Mouse (Mus musculus): ENCODE measurements around the gene 2900011O08Rik.
"Not testable (repeated sequence)": the region's sequence is repeated elsewhere in the genome, so short reads cannot be mapped to it uniquely, and the experiment has no call there.

Gene 2900011O08Rik

DNA sequence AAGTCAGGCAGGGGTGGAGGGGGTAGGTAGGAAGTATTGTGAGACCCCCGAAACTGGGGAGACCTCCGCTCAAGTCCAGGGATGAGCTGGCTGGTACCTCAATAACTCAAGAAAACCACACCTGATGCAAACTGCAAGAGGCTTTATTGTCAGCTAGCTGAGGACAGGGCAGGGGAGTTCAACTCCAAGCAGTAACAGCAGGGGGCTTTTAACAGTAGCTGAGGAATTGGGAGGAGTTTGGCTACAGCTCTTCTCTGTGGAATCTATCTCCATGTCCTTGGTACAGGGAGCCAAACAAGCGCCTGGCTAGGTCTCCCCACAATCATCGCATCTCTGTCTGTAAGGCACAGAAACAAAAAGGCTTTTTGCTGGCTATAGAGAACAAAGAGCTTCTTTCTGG, 80.2 kb downstream of the 2900011O08Rik start:
- not testable (repeated sequence) for DNase-seq (ENCODE audit: low spot score)

DNA sequence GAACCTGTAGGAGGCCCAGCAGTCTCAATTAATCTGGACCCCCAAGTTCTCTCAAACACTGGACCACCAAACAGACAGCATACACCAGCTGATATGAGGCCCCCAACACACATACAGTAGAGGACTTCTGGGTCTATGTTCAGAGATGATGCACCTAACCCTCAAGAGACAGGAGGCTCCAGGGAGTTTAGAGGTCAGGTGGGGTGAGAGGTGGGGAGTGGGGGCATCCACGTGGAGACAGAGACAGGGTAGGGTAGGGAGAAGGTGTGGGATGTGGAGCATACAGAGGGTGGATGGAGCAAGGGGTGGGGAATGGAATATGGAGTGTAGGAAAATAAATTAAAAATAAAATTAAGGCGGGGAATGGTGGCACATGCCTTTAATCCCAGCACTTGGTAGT, 82.3 kb downstream of the 2900011O08Rik start:
- not testable (repeated sequence) for DNase-seq (ENCODE audit: low spot score)

GRCm38 (mm10) chr16:14070471-14071169, 84.2 kb downstream of the 2900011O08Rik start:
- DNase-seq (ENCODE audit: low spot score) = no peak

DNA sequence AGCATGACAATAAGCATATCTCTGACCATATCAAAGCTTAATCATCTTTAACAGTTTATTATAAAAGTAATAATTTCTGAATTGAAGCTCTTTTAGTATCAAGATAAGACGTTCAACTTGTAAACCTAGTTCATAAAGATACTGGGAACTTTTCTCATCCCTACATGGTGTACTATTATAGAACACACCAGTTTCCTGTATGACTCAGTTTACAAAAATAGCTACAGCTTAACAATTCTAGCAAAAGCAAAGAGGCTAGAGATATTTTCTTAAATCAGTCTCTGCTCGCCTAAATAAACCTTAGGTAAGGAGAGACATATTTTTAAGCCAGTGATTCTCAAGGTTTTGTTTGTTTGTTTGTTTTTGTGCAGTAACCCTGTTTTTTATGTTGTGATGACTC, 96.5 kb downstream of the 2900011O08Rik start:
- no peak for DNase-seq (ENCODE audit: low spot score)

DNA sequence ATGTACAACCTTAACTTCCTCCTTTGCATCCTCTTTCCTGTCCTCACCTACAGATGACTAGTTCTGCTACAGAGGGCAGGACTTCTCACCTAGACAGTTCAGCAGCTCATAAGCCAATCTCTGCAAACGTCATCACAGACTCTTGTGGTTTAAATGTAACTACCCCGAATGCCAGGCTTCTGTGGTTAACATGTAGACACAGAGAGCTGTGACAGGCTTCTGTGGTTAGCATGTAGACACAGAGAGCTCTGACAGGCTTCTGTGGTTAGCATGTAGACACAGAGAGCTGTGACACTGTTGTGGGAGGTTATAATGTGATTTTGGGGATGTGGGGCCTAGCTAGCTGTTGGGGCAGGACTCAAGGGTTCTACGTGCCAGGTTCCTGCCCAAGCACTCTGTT, 101.8 kb downstream of the 2900011O08Rik start:
- DNase-seq (ENCODE audit: low spot score) = no peak

- DNase-seq (ENCODE audit: low spot score) = no peak
These were observed 102.9 kb downstream of the 2900011O08Rik start for GRCm38 (mm10) chr16:14089296-14089695.

GRCm38 (mm10) chr16:14091771-14092170, 105.4 kb downstream of the 2900011O08Rik start:
- DNase-seq (ENCODE audit: low spot score) = no peak

- no peak for DNase-seq (ENCODE audit: low spot score)
These were observed 119.5 kb downstream of the 2900011O08Rik start for GRCm38 (mm10) chr16:14105891-14106290.

DNA sequence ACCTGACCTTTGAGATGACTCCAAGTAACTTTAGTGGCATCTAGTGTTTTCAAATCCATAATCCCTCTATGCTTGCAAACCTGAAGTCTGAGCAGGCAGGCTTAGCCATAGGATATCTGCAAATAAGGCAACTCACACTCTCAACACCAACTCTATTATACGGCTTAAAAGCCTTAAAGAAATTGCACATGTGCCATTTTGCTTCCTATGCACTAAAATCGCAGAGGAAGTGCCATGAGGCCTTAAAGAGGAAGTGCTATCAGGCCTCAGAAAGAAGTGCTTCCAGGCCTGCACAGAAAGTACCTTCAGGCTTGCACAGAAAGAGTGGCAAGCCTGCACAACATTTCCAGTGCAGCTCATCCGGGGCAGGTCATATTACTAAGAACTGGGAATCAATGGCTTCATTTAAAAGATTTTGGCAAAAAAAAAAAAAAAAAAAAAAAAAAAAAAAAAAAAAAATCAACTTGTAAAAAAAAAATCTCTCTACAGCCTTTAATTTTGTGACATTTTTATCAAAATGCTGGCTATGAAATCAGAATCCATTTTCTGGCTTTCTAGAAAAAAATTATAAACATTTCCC, 123.3 kb downstream of the 2900011O08Rik start:
- no peak for DNase-seq (ENCODE audit: low spot score)

GRCm38 (mm10) chr16:14110922-14111321, 124.5 kb downstream of the 2900011O08Rik start:
- DNase-seq (ENCODE audit: low spot score) = no peak

DNA sequence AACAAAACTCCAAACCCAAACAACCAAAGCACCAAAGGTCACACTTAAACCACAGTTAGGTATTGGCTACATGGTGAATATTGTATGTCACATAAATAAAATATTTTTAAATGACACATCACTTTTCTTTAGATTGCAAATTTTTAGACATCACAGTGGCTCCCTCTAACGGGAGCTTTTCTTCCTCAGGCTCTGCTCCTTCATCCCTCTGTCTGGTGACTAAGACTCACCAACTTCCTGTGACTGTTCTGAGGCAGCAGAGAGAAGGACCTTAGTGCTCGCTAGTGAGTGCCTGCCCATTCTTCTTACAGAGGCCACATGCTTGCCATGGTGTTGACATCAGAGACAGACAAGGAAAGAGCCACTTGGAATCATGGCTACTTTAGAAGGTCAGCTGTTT, 125.7 kb downstream of the 2900011O08Rik start:
- no peak for DNase-seq (ENCODE audit: low spot score)

DNA sequence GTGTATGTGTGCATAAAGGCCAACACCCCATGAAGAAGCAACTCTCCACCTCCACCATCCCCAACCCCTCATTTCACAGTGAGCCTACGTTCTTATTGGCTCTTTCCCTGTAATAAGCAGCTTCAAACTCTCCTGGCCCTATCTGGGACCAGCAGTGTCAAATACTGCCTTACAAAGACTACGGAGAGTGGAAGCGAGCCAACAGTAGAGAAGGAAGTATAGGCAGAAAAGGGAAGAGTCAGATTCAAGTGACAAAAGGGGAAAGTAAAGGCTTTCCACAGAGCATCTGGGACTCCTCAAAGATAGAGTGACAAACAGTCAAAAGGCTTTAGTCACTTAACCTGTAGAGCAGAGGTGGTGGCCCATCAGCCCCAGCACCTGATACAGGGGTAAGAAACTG, 126.3 kb downstream of the 2900011O08Rik start:
- DNase-seq (ENCODE audit: low spot score) = no peak

GRCm38 (mm10) chr16:14117299-14117698, 130.9 kb downstream of the 2900011O08Rik start:
- no peak for DNase-seq (ENCODE audit: low spot score)

DNA sequence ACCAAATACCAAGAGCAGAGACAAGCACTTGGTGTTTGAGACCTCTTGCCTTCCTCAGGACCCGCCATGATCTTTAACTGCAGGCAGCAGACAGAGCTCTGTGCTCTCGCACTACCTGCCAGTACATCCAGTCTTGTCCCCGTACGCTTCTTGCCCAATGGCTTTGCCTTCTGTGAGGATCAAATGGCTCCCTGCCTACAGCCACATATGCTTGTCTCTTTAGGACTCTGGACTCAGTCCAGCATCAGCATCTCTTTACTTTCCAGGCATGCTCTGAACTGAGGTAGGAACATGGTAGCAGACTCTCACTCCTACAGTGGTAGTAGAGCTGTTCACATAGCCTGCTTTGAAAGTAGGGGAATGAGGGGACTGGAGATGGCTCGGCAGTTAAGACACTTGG, 134.5 kb downstream of the 2900011O08Rik start:
- no peak for DNase-seq (ENCODE audit: low spot score)

- no peak for DNase-seq (ENCODE audit: low spot score)
These were observed 135.2 kb downstream of the 2900011O08Rik start for GRCm38 (mm10) chr16:14121563-14121962.

- DNase-seq (ENCODE audit: low spot score) = no peak
These were observed 136.2 kb downstream of the 2900011O08Rik start for GRCm38 (mm10) chr16:14122586-14122985.

DNA sequence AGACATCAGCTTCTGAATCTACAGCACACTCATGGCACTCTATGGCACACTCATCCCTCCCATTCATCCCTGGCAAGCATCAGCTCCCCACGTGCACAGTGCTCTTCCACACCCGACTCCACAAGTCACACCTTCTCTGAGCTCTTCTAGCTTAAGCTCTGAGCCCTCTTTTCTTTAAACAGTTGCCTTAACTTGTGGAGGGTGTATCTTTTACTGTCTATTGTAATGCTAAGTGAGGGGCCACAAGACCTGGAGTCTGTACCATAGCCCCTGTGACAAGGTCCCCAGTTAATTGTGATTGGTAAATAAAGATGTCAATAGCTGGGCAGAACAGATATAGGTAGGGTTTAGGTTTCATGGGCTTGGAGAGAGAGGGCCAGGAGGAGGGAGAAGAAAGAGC, 137.5 kb downstream of the 2900011O08Rik start:
- DNase-seq (ENCODE audit: low spot score) = no peak

- DNase-seq (ENCODE audit: low spot score) = no peak
These were observed 138.3 kb downstream of the 2900011O08Rik start for GRCm38 (mm10) chr16:14124709-14125108.

GRCm38 (mm10) chr16:14125253-14125652, 138.8 kb downstream of the 2900011O08Rik start:
- no peak for DNase-seq (ENCODE audit: low spot score)

- no peak for DNase-seq (ENCODE audit: low spot score)
These were observed 142.6 kb downstream of the 2900011O08Rik start for GRCm38 (mm10) chr16:14128977-14129376.

DNA sequence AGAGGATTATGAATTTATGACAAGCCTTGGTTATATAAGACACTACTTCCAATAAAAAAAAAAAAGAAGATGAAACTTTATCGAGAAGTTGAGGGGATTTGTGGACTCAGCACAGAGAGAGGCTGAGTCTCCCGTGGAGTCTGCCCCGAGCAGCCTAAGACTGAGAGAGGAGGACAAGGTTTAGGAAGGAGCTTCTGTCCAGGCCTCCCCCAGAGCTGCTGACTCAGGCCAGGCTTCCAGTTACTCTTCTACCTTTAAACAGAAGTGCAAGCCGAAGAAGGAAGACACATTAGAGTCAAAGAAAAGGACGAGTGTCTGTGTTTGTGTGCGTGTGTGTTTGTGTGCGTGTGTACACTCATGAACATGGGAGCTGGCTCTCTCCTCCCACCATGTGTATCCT, 144.4 kb downstream of the 2900011O08Rik start:
- no peak for DNase-seq (ENCODE audit: low spot score)

DNA sequence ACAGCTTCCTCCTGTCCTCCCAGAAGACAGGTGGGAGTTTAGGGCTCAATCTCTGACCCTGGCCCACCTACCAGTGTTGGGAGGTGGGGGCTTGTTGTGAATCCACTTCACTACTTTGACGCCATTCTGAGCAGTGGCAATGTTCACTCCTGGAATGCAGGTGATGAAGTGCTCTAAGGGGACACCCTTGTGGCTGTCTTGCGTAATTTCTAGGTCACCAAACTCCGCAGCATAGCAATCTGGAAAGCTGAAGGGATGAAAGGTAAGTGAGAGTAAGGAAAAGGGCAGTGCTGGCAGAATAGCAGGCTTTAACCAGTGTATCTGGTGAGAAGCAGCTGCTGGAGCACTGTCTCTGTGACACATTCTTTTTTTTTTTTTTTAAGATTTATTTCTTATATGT, 145.0 kb downstream of the 2900011O08Rik start:
- DNase-seq (ENCODE audit: low spot score) = no peak

GRCm38 (mm10) chr16:14131838-14132237, 145.4 kb downstream of the 2900011O08Rik start:
- DNase-seq (ENCODE audit: low spot score) = no peak

- no peak for DNase-seq (ENCODE audit: low spot score)
These were observed 148.6 kb downstream of the 2900011O08Rik start for GRCm38 (mm10) chr16:14135014-14135413.
